Mouse (Mus musculus) liver, adult (tissue): Measurements from ENCODE around the gene Doc2b.

ENCODE experiments used
- GATA4 ChIP-seq: IDR thresholded peaks from 2 replicates; pipeline ENCODE4 v1.6.1; 2014; ENCODE audit warnings: mild to moderate bottlenecking, low read length; ENCODE audit not compliant: insufficient replicate concordance

The Doc2b gene

GRCm38 (mm10) chr11:75765161-75765560 is 30.7 kb downstream of the Doc2b start:
- TF ChIP-seq GATA4 = no peak

- TF ChIP-seq GATA4 = no peak
Measured at GRCm38 (mm10) chr11:75764521-75765023, 31.3 kb downstream of the Doc2b start.

GRCm38 (mm10) chr11:75762708-75763107 is 33.1 kb downstream of the Doc2b start:
- TF ChIP-seq GATA4 = no peak

GRCm38 (mm10) chr11:75760785-75761184 is 35.1 kb downstream of the Doc2b start:
- TF ChIP-seq GATA4 = no peak

GRCm38 (mm10) chr11:75758553-75758952 is 37.3 kb downstream of the Doc2b start:
- TF ChIP-seq GATA4 = no peak

GRCm38 (mm10) chr11:75756687-75757086 is 39.2 kb downstream of the Doc2b start:
- no peak for TF ChIP-seq GATA4

- TF ChIP-seq GATA4 = no peak
Measured at GRCm38 (mm10) chr11:75751082-75751481, 44.8 kb downstream of the Doc2b start.

GRCm38 (mm10) chr11:75750537-75750936 is 45.3 kb downstream of the Doc2b start:
- no peak for TF ChIP-seq GATA4

- TF ChIP-seq GATA4 = no peak
Measured at GRCm38 (mm10) chr11:75744761-75745160, 51.1 kb downstream of the Doc2b start.

GRCm38 (mm10) chr11:75741615-75742014 is 54.2 kb downstream of the Doc2b start:
- no peak for TF ChIP-seq GATA4

- no peak for TF ChIP-seq GATA4
Measured at GRCm38 (mm10) chr11:75740204-75740603, 55.6 kb downstream of the Doc2b start.

- no peak for TF ChIP-seq GATA4
Measured at GRCm38 (mm10) chr11:75738477-75738821, 57.4 kb downstream of the Doc2b start.

GRCm38 (mm10) chr11:75737806-75738476 is 57.9 kb downstream of the Doc2b start:
- TF ChIP-seq GATA4 = no peak

- no peak for TF ChIP-seq GATA4
Measured at GRCm38 (mm10) chr11:75736978-75737377, 58.9 kb downstream of the Doc2b start.

GRCm38 (mm10) chr11:75735462-75736252 is 60.2 kb downstream of the Doc2b start:
- no peak for TF ChIP-seq GATA4

GRCm38 (mm10) chr11:75733227-75733940 is 62.5 kb downstream of the Doc2b start:
- TF ChIP-seq GATA4 = no peak
